Mouse (Mus musculus): ENCODE results near the gene Cxadr. TPM values are rescaled to one million over a fixed set of nuclear protein-coding genes. Genes with fewer than 3 reads are reported as not detected.

Cxadr gene
- polyA plus RNA-seq, 1 experiment from 2014 or later: 14.4 TPM

Other genes with a start within 250 kb of the Cxadr start
- gene Btg3, start 75.7 kb downstream of the Cxadr start, polyA plus RNA-seq (2014; fragmentation: Nextera tagmentation; extraction: Ambion mirVana): 54.7 and 70.6 TPM in 2 replicates

Data from embryonic facial prominence, embryonic 14.5 days (tissue).